Mouse (Mus musculus): Measurements from ENCODE around the gene Scube3. TPM values are rescaled to one million over a fixed set of nuclear protein-coding genes. Genes with fewer than 3 reads are reported as not detected.

Scube3 gene
- total RNA-seq, 2 experiments from 2014 or later: 0.07 to 0.08 TPM

DNA sequence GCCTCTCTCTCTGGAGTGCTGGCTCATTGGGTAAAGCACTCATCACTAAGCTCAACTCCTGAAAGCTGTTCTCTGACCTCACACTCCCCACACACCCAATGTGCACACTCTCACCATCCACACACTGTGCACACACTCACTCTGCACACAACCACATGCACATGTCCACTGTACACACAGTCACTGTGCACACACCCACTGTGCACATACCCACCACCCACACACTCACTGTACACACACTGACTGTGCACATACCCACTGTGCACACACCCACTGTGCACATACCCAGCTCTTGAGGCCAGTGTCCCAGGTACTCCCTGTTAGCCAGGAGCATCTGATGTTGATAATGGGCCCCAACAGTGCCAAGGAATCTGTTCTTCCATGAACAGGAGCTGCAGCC lies 10.8 kb upstream of the Scube3 start:
- ATAC-seq (replicated peaks; ENCODE audit: poor library complexity): no peak

DNA sequence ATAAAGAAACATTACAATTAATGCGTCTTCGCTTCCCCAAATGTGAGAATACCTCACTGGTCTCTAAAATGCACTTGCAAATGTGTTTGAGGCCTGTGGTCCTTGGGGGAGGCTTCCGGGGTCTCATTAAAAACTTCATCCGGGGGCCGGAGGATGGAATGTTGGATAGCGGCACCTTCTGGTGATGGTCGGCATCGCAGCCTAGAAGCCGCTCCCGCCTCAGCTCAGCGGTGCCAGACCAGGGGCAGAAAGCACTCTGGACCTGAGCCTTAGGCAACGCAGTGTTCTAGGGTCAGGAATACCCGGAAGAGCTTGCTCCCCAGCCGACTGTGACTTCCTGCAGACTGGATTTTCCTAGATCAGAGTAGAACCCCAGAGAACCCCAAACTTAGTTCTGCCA lies 8.7 kb upstream of the Scube3 start:
- ATAC-seq (replicated peaks; ENCODE audit: poor library complexity): peak; percentile 80

- ATAC-seq (replicated peaks; ENCODE audit: poor library complexity): no peak
Measured at GRCm38 (mm10) chr17:28135496-28135895, 6.4 kb upstream of the Scube3 start.

GRCm38 (mm10) chr17:28136266-28136665 lies 5.7 kb upstream of the Scube3 start:
- no peak for ATAC-seq (replicated peaks; ENCODE audit: poor library complexity)

DNA sequence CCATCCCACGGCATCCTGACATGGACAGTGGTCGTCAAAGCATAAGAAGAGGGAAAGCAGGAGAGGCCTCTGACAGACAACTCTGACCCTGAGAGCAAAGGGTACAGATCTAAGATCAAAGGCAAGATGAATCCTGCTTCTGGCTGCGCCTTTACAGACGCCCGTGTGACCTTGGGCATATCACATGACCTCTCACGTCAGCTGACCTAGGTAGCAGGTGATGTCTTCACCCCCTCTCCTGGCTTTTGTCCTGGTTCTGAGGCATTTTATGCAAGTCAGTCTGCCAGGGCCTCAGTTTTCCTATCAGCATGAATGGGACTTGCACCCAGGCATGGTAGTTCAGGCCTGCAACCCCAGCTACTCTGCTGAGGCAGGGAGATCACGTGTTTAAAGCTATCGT lies 3.9 kb upstream of the Scube3 start:
- ATAC-seq (replicated peaks; ENCODE audit: poor library complexity): no peak

DNA sequence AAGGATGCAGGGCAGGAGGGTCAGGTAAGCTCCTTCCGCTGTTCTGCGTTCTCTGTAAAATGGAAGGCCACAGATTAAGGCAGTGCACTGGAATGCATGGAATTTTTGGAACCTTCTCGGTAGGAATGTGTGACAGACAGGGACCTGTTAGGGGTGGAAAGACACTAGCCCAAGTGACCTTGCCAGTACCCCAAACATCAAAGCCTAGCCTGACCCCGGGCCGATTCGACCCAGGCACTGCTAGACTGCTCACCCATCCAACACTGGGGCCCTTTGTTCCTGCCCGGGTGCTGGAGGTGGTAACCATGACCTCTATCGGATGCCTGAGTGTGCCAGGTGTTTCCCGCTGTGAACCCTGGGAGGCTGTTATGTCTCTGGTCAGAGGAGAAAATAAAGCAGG lies 3.3 kb upstream of the Scube3 start:
- ATAC-seq (replicated peaks; ENCODE audit: poor library complexity): no peak

- no peak for ATAC-seq (replicated peaks; ENCODE audit: poor library complexity)
Measured at GRCm38 (mm10) chr17:28140431-28141204, 1.3 kb upstream of the Scube3 start.

GRCm38 (mm10) chr17:28141205-28141650 lies 713 bp upstream of the Scube3 start:
- 0 out of 2 replicates have a peak, but pooled peaks have one; percentile 18 for ATAC-seq (replicated peaks; ENCODE audit: poor library complexity)

DNA sequence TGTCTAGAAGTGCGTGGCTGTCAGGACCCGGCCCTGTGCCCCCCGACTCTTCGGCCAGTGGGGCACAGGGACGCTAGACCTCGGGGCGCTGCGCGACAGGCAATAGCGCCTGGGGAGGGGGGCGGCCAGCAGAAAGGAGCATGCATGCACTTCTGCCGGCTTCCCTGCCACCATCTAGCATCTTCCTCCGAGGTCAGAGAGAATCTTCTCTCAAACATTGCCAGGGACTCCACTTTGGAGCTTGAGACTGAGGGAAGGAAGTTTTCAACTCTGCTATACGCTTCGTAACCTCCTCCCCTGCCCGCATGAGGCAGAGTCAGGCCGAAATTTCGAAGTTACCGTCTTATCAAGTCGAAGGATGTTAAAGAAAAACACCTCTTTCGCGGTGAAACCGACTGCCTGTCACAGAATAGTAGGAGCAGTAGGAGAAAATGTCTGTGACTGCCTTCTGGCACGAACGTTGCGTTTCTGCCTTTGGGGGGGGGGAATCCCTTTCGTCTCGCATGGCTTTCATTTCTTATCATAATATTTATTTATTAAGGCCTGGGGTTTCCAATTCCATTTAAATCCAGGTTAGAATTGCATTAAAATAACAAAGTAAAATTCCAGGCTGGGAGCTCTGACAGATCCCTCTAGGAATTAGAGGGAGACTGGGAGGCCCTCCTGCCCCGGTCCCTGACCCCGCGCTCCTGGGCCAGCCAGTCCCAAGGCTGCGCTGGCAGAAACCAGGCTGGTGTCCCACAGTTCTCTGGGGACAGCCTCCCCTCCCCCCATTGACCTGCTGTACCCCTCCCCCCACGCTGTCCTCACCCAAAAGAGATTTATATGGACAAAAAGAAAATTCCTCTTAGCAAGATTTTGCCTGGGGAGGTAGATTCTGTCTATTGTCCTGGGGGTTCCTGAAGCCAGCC lies 1.0 kb downstream of the Scube3 start:
- no peak for ATAC-seq (replicated peaks; ENCODE audit: poor library complexity)

GRCm38 (mm10) chr17:28143751-28144150 lies 1.8 kb downstream of the Scube3 start:
- no peak for ATAC-seq (replicated peaks; ENCODE audit: poor library complexity)

DNA sequence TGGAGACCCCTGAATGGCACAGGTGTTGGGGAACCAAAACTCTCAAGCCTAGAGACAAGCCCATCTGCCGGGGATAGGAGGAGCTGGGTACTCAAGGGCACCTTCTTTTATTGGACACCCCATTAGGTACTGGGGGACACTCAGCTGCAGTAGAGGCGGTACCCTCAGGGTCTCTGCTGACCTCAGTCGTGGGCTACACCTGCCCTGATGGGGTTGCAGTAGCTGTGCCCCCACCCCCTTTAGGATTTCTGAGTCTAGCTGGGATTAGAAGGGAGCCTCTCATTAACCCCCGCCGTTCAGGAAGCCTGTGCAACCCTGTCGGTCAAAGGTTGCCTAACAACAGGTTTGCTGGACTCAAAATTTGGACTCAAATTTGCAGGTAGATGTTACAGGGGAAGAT lies 2.3 kb downstream of the Scube3 start:
- ATAC-seq (replicated peaks; ENCODE audit: poor library complexity): no peak

DNA sequence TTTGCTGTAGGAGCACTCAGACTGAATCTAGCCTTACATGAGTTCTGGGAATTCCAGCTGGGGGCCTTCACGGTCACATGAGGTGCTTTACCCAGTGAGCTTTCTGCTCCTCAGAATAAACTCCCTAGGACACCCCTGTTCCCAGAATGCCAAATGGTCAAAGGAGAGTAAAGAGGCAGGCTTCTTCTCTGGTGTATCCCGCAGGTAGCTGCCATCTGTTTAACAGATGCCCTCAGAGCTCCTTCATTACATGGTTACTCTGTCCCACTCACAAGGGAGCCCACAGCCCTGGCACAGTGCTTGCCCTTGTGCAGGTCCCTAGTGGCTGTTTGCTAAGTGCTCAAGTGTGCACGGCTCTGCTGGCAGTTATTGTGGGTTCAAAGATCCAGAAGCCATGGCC lies 6.3 kb downstream of the Scube3 start:
- ATAC-seq (replicated peaks; ENCODE audit: poor library complexity): no peak

- no peak for ATAC-seq (replicated peaks; ENCODE audit: poor library complexity)
Measured at GRCm38 (mm10) chr17:28149734-28150133, 7.8 kb downstream of the Scube3 start.

DNA sequence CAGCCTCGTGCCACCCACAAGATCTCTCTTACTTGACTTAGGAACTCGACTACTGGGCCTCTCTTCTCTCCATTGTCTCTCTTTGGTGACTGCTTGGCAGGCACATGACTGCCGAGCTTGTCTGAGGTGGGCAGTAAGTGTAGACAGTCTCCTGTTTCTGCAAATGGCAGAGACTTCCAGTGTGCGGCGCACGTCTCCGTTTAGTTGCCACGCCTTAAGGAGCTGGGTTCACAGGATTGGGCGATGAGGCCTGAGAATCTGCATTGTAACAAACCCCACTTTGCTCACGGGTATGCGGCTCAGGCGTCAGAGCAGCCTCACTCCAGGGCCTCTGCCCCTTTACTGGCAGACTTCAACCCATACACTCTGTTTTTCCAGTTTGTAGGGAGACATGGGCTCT lies 8.5 kb downstream of the Scube3 start:
- no peak for ATAC-seq (replicated peaks; ENCODE audit: poor library complexity)

DNA sequence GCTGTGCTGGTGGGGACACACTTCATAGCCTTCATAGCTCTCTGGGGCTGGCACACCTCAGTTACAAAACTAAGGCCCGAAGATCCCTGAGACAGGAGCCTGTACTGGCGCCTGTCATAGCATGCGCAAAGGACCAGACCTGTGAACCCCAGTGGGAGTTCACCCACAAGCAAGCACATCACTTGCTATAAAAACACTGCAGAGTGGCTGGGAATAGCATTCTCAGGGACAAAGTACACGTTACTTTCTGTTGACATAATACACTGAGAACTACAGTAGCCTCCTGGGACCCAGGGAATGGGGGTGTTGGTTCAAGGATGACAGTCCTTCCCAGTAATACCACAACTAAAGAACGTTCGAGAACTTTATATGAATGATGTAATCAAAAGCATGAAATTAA lies 11.2 kb downstream of the Scube3 start:
- ATAC-seq (replicated peaks; ENCODE audit: poor library complexity): no peak

- no peak for ATAC-seq (replicated peaks; ENCODE audit: poor library complexity)
Measured at GRCm38 (mm10) chr17:28154970-28155369, 13.0 kb downstream of the Scube3 start.

DNA sequence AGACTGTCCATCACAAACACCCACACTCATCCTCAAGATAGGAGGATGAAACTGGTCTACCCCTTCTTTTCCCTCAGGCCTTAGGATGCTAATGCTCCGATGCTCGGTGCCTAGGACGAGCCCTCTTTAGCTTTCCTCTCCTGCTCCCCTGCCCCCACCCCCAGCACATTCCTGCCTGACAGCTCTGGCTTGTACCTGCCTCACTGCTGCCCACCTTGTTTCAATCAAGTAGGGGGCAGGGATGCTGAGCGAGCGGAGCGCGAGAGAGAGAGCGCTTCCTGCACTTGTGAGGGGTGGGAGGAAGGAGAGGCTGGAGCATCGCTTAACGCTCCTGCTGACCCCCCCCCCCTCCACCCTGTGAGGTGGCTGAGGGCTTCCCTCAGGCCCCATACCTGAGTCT lies 18.4 kb downstream of the Scube3 start:
- ATAC-seq (replicated peaks; ENCODE audit: poor library complexity): no peak

GRCm38 (mm10) chr17:28161310-28161881 lies 19.5 kb downstream of the Scube3 start:
- ATAC-seq (replicated peaks; ENCODE audit: poor library complexity): no peak

DNA sequence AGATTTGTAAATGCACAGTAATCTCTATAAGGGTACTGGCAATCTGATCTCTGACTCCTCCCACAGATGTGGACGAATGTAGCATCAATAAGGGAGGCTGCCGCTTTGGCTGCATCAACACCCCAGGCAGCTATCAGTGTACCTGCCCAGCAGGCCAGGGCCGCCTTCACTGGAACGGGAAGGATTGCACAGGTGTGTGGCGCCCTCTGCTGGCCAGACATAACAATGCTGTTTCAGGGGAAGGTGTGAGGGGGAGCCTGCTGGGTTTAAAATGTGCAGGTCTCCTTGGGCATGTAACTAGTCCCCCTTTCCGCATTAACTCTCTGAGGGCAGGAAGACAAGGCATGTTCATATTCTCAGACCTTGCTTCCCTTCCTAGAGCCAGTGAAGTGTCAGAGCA lies 21.7 kb downstream of the Scube3 start:
- peak; percentile 97 for ATAC-seq (replicated peaks; ENCODE audit: poor library complexity)

DNA sequence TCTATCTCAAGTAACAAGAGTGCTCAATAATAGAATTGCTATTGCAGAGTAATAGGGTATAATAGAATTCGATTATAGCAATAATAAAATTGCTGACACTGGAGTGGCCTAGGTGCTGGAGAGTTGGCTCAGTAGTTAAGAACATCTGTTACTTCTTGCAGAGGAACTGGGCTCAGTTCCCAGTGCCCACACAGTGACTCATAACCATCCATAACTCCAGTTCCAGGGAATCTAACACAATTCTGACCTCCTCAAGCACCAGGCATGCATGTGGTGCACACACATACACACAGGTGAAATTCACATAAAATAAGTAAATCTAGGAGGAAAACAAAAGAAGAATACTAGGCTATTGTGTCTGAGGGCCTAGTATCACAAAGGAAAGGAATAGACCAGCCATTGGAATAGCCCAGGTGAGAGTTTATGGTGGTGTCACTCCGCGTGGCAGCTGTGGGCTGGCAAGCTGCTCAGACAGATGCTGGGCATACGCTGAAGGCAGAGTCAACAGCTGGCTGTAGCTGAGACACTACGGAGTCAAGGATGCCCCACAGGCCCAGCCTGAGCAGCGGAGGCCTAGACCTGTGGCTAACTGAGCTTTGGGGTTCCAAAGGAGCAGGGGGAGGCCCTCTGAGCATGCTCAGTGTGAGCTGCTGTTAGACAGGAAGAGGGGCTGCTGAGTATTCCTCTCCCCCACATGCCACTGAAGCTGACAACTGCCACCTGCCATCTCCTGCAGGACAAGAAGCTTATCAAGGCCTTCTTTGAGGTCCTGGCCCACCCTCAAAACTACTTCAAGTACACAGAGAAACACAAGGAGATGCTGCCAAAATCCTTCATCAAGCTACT lies 28.7 kb downstream of the Scube3 start:
- ATAC-seq (replicated peaks; ENCODE audit: poor library complexity): no peak

GRCm38 (mm10) chr17:28172690-28173089 lies 30.7 kb downstream of the Scube3 start:
- no peak for ATAC-seq (replicated peaks; ENCODE audit: poor library complexity)
